Mouse (Mus musculus): ENCODE data around the gene Ptpn13. TPM values are rescaled to one million over a fixed set of nuclear protein-coding genes. Genes with fewer than 3 reads are reported as not detected.

Gene Ptpn13
- polyA plus RNA-seq, 1 experiment = 0.19 TPM

DNA sequence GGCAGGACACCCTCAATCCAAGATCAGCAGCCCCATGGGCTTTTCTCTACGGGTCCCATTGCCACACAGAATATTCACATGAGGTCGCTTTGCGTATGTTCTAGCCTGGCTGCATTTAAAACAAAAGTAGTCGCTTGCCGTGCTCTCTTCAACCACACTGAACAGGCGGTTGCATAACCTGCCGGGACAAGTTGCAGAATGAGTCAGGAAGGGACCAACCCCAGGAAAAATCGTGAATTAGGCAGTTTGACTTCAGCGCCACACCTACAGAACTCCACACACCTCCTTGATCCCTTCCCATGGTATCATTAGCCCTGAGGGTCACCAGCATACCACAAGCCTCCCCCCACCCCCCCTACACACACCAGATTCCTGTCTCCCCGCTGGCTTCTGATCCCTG, 4.4 kb upstream of the Ptpn13 start:
- no peak overlapping the region for H3K4me3 ChIP-seq (ENCODE audit: insufficient read depth, low read length)
- no peak overlapping the region for H3K27ac ChIP-seq (ENCODE audit: insufficient read depth, low read depth, low read length)
- peaks cover 2% of the 10 kb centered on the region; the same call in 1 of the 2 replicates for H3K4me1 ChIP-seq (ENCODE audit: control insufficient read depth, insufficient read depth, low read length)
- TF ChIP-seq POLR2A (IDR thresholded peaks at IDR 0.05; ENCODE audit: borderline replicate concordance, low read depth, low read length) (no peak), CTCF (IDR thresholded peaks at IDR 0.05; ENCODE audit: low read depth, low read length) (no peak)

DNA sequence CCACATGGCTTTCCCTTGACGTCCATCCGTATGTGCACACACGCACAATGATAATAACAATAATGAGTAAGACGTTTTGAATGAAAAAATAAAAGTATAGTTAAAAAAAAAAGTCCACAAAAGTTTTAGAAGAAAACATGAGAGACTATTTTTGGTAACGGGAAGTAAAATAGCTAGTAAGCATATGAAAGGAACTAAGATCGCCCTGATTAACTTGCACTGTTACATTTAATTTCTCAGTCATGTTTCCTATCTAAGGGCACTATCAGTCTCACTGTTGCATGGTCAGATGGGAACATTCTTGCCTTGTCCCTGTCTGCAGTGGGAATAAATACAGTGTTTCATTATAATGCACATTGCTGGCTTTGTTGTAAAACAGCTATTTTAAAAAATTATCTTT, 2.4 kb upstream of the Ptpn13 start:
- Histone ChIP-seq H3K27ac (ENCODE audit: insufficient read depth, low read depth, low read length) (no peak overlapping the region), H3K4me3 (ENCODE audit: insufficient read depth, low read length) (no peak overlapping the region), H3K4me1 (ENCODE audit: control insufficient read depth, insufficient read depth, low read length) (peaks cover 2% of the 10 kb centered on the region; the same call in 1 of the 2 replicates)
- TF ChIP-seq CTCF (IDR thresholded peaks at IDR 0.05; ENCODE audit: low read depth, low read length) (no peak), POLR2A (IDR thresholded peaks at IDR 0.05; ENCODE audit: borderline replicate concordance, low read depth, low read length) (no peak)

DNA sequence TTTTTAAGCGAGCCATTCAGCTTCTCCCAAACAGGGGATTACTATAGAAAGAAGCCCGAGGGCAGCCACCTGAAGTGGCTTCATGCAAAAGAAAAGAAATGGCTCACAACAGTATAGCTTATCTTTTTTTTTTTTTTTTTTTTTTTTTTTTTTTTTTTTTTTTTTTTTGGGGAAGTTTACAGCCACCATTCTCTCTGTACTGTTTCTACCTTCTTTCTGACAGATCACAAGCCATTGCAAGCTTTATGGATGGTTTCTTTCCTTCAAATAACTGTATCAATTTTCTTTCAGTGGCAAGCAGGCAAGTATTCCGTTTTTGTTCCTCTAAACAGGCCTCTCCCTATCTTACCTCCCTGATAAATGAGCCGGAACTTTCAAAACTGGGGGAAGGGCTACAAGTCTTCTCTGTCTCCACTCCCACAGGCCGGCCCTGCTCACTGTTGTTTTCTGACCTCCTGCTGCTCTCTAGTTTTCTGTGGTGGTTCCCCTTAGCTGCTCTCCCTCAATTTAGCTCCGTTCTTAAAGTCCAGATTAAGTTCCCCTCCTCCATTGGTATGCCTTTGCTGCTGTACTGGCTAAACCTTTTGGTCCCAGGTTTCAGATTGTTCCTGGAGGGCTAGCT, 1.6 kb upstream of the Ptpn13 start:
- Histone ChIP-seq H3K4me3 (ENCODE audit: insufficient read depth, low read length) (no peak overlapping the region), H3K4me1 (ENCODE audit: control insufficient read depth, insufficient read depth, low read length) (peaks cover 2% of the 10 kb centered on the region; the same call in 1 of the 2 replicates), H3K27ac (ENCODE audit: insufficient read depth, low read depth, low read length) (no peak overlapping the region)
- TF ChIP-seq CTCF (IDR thresholded peaks at IDR 0.05; ENCODE audit: low read depth, low read length) = no peak
- no peak for TF ChIP-seq POLR2A (IDR thresholded peaks at IDR 0.05; ENCODE audit: borderline replicate concordance, low read depth, low read length)

DNA sequence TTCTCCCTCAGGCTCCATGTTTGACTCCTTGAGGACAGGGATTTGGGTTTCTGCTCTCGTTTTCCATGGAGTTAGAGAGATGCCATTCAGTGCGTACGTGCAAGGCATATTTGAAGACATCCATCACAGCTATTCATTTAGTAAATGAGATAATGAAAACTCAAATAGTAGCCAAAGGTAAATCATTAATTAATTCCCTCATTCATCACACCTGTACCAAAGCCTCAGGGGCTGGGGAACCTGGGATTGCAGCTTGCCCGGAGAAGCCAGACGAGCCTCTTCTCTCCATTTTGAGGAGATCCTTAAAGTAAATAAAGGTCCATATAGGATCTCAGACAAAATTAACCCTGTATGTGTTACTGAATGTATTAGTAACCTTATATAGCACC, 1.1 kb upstream of the Ptpn13 start:
- Histone ChIP-seq H3K4me3 (ENCODE audit: insufficient read depth, low read length) (no peak overlapping the region), H3K4me1 (ENCODE audit: control insufficient read depth, insufficient read depth, low read length) (peaks cover 2% of the 10 kb centered on the region; the same call in 1 of the 2 replicates), H3K27ac (ENCODE audit: insufficient read depth, low read depth, low read length) (no peak overlapping the region)
- TF ChIP-seq CTCF (IDR thresholded peaks at IDR 0.05; ENCODE audit: low read depth, low read length) (no peak), POLR2A (IDR thresholded peaks at IDR 0.05; ENCODE audit: borderline replicate concordance, low read depth, low read length) (no peak)

DNA sequence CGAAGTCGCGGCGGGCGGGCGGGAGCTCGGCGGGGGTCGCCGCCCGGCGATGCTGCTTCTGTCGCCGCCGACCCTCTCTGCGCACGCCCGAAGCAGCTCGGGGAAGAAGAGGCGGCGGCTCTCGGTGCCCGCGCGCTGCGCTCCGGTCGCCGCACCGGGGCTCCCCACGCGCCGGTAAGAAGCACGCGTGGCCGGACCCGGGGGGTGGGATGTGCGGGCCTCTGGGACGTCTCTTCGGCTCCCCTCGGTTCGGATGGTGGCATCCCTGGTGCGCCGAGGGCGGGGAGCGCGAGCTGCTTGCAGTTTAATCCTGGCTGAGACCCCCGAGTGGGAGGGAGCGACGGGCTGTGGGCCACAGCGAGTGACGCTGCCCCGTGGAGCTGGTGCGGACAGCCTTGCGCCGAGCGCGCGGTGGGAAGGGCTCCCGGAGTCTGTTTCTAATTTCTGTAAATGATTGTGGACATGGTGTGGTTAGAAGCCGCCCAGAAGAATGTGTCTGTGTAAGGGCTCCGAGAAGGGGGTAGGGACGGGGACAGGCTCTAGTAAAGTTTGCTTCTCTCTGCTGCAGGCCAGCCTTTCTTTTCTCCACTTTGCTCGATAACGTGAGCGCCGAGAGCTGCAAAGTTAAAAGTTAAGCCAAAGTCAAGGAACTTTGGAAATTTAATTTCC, 505 bp downstream of the Ptpn13 start:
- H3K4me1 ChIP-seq (ENCODE audit: control insufficient read depth, insufficient read depth, low read length) = peaks cover 2% of the 10 kb centered on the region; the same call in 1 of the 2 replicates
- no peak overlapping the region for H3K27ac ChIP-seq (ENCODE audit: insufficient read depth, low read depth, low read length)
- peak overlapping the region; percentile 56 for H3K4me3 ChIP-seq (ENCODE audit: insufficient read depth, low read length)
- TF ChIP-seq POLR2A (IDR thresholded peaks at IDR 0.05; ENCODE audit: borderline replicate concordance, low read depth, low read length) (no peak), CTCF (IDR thresholded peaks at IDR 0.05; ENCODE audit: low read depth, low read length) (no peak)

DNA sequence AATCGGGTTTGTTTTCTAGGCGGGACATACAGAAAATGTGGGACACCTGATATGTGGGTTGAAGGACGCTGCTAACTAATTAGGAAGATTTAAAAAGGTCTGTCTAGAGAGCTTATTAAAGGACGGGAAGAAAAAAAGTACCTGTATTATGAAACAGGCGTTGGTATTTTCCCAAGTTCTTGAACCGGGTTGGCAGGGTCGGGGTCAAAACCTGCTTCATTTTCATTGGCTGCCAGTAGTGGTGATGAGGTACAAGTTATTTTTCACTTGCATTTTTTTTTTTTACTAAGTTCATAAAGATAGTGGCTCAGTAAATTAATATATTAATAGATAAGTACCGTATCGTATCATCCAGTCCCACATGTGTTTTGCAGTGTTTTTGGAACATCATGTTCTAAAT, 1.3 kb downstream of the Ptpn13 start:
- no peak overlapping the region for H3K27ac ChIP-seq (ENCODE audit: insufficient read depth, low read depth, low read length)
- peaks cover 2% of the 10 kb centered on the region; the same call in 1 of the 2 replicates for H3K4me1 ChIP-seq (ENCODE audit: control insufficient read depth, insufficient read depth, low read length)
- no peak overlapping the region for H3K4me3 ChIP-seq (ENCODE audit: insufficient read depth, low read length)
- TF ChIP-seq CTCF (IDR thresholded peaks at IDR 0.05; ENCODE audit: low read depth, low read length) = no peak
- TF ChIP-seq POLR2A (IDR thresholded peaks at IDR 0.05; ENCODE audit: borderline replicate concordance, low read depth, low read length) = no peak

DNA sequence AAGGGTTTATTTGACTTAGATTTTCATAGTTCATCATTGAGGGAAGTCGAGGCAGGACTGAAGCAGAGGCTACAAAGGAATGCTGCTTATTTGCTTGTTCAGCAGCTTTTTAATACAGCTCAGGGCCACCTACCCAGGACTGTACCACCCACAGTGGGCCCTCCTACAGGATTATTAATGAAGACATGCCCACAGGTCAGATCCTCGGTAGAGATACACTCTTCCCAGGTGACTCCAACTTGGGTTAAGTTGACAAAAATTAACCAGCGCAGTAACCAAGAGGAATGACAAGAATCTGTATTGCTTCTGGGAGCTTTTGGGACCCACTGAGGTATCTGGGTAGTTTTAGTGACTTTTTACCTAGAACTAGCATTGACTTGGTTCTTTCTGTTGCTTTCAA, 6.0 kb downstream of the Ptpn13 start:
- Histone ChIP-seq H3K4me1 (ENCODE audit: control insufficient read depth, insufficient read depth, low read length) (no peaks in the 10 kb centered on the region), H3K27ac (ENCODE audit: insufficient read depth, low read depth, low read length) (no peak overlapping the region), H3K4me3 (ENCODE audit: insufficient read depth, low read length) (no peak overlapping the region)
- TF ChIP-seq POLR2A (IDR thresholded peaks at IDR 0.05; ENCODE audit: borderline replicate concordance, low read depth, low read length) (no peak), CTCF (IDR thresholded peaks at IDR 0.05; ENCODE audit: low read depth, low read length) (no peak)

DNA sequence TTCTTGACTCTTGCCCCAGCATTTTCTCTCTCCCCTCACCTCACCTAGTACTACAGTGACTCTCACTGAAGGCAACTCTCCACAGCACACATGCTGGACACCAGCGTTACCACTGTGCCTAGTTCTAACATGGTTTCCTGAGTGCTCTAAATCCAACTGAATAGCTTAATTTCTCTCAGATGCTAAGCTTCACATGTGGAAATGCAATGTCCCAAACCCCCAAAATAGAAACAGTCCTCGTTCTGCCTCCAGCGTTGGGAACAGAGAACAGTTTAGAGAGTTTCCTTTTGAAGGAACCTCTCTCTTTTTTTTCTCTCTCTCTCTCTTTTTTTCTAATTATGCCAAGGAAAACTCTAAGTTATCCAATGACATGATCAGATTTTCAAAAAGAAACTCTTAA, 6.5 kb downstream of the Ptpn13 start:
- H3K27ac ChIP-seq (ENCODE audit: insufficient read depth, low read depth, low read length) = no peak overlapping the region
- H3K4me1 ChIP-seq (ENCODE audit: control insufficient read depth, insufficient read depth, low read length) = no peaks in the 10 kb centered on the region
- no peak overlapping the region for H3K4me3 ChIP-seq (ENCODE audit: insufficient read depth, low read length)
- TF ChIP-seq POLR2A (IDR thresholded peaks at IDR 0.05; ENCODE audit: borderline replicate concordance, low read depth, low read length) (no peak), CTCF (IDR thresholded peaks at IDR 0.05; ENCODE audit: low read depth, low read length) (no peak)

DNA sequence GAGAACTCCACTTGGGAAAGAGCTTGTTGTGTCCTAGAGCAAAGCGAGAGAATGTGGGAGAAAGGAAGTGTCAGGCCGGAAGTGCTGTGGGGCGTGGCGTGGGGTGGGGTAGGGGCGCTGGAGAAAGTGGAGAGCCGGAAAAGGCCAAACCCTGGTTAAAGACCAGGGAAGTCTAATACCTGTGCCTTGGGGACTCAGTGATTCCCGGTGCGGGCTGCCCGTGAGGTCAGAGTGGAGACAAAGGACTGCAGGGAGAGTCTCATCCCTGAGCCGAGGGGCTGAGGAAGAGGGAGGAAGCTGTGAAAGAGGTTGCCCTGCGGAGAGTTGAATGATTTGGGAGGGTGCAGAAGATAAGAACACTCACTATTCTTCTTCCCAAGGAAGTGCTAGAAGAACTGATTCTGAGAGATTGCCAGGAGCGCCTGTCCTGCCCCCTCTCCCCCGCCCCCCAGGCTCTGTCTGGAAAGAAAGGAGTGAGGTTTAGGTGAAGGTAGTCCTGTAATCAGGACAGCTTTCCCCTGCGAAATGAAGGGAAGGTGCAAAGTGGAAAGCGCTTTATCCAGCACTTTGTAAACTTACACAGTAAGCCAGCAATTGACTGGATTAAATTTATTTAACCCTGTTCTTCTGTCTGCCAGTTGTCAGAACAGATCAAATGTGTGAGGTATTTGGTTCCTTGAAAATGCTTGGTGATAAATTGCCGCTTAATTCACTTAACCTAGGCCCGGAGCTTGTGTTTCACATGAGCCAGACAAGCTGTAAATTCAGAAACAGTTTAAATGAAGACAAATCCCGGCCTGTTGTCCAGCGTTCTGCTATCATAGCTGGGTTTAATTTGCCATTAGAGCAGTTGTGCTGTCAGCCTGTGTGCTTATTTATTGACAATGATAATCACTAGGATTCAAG, 11.3 kb downstream of the Ptpn13 start:
- Histone ChIP-seq H3K27ac (ENCODE audit: insufficient read depth, low read depth, low read length) (no peak overlapping the region), H3K4me3 (ENCODE audit: insufficient read depth, low read length) (no peak overlapping the region), H3K4me1 (ENCODE audit: control insufficient read depth, insufficient read depth, low read length) (no peaks in the 10 kb centered on the region)
- no peak for TF ChIP-seq CTCF (IDR thresholded peaks at IDR 0.05; ENCODE audit: low read depth, low read length)

DNA sequence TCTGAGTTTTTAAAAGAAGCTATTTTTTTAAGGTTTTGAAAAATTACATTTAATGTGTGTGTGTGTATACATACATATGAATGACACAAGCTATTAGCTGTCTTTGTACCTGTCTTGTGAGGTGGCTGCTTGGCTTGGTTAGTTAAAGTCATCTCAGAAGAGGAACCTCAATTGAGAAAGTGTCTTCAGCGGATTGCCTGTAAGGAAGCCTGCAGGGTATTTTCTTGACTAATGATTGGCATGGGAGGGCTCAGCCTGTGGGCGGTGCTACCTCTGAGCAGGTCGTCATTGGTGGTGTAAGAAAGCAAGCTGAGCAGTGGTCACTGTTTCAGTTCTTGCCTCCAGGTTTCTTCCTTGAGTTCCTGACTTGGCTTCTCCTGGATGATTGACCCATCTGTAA, 12.7 kb downstream of the Ptpn13 start:
- H3K4me1 ChIP-seq (ENCODE audit: control insufficient read depth, insufficient read depth, low read length) = no peaks in the 10 kb centered on the region
- H3K4me3 ChIP-seq (ENCODE audit: insufficient read depth, low read length) = no peak overlapping the region
- no peak for TF ChIP-seq POLR2A (IDR thresholded peaks at IDR 0.05; ENCODE audit: borderline replicate concordance, low read depth, low read length)
- TF ChIP-seq CTCF (IDR thresholded peaks at IDR 0.05; ENCODE audit: low read depth, low read length) = no peak
- no peak overlapping the region for H3K27ac ChIP-seq (ENCODE audit: insufficient read depth, low read depth, low read length)

Data from bone marrow macrophage, adult 2 months (primary cell).